Mouse (Mus musculus): ENCODE data around the gene Klk7.

GRCm38 (mm10) chr7:43829006-43829405 is 17.9 kb downstream of the Klk7 start:
- TF ChIP-seq POLR2A (IDR thresholded peaks at IDR 0.05; ENCODE audit: borderline replicate concordance, insufficient read depth, low read length) (no peak), CTCF (IDR thresholded peaks at IDR 0.05; ENCODE audit: borderline replicate concordance, insufficient read depth, low read depth, low read length) (no peak)
